Mouse (Mus musculus) embryonic fibroblast, embryonic 13.5 days (primary cell): Measurements from ENCODE around the gene Ttll2.
"Not testable (repeated sequence)": the region's sequence is repeated elsewhere in the genome, so short reads cannot be mapped to it uniquely, and the experiment has no call there.

Experiments
- CTCF ChIP-seq: IDR thresholded peaks from 2 replicates; pipeline ENCODE4 v1.5.1; 2011; ENCODE audit warnings: mild to moderate bottlenecking, control low read depth, low read length, moderate library complexity, borderline replicate concordance; ENCODE audit not compliant: insufficient read depth
- POLR2A ChIP-seq: IDR thresholded peaks from 2 replicates; pipeline ENCODE4 v1.6.1; 2011; ENCODE audit warnings: low read depth, mild to moderate bottlenecking, control low read depth, low read length, moderate library complexity

DNA sequence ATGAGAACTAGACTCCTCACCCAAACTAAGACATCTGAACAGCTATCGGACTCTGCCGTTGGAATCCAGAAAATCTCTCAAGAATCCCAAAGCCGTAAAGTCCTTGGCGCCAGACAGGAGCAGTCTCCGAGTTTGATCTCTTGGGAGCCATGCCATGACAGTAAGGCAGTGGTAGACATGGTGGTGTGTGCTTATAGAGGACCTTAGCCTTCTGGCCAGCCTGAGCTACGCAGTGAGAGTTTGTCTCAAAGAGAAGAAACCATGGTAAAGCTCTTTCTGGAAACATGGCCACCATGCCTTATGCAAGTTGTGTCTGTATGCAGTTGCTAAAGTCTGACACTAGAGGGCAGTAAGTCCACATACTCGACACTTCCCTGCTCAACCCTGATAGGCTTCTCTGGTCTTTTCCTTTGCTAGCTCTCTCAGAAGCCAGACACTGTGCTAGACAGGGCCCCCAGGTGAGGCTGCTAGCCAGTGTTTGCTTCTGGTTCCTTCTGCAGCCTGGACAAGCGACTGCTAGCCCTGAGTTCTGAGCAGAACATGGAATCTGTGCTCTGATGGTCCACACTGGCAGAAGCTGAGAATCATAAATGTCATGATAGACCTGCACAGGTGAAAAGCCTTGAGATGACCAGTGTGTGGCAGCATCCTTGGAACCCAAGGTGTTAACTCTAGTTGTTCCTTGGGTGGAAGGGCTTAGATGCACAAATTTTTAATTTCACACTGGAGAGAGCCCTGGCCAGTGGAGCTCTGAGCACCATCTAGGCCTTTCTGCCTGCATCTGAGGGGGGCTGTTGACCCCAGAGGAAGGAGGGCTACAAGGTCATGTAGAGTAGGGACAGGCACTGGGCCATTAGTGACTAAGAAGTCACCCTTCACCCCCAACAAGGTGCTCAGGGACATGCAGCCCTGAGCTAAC is 46.0 kb downstream of the Ttll2 start:
- not testable (repeated sequence) for TF ChIP-seq CTCF, POLR2A
